Mouse (Mus musculus): ENCODE data around the gene Kctd15.

Kctd15 gene

DNA sequence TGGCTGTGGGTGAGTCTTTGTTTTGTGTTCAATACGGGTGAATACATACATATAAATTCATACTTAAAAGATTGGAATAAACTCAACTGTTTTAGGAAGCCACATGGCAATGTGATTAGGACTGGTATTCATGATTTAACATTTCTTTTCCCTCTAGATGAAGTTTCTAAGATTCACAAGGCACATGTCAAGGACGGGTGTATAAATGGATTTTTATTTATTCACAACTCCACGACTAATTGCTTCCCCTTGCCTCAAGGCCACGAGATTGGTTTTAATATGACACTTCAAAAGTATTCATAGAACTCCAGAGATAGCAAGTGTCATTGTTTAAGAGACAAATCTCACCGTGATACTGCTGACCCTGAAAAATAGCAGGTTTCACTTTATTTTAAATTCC, at the start of gene Kctd15:
TSS of gene Kctd15 (minus strand) at position 101 of the 400 bp plus-strand sequence.
- DNase-seq (ENCODE audit: low spot score): no peak

DNA sequence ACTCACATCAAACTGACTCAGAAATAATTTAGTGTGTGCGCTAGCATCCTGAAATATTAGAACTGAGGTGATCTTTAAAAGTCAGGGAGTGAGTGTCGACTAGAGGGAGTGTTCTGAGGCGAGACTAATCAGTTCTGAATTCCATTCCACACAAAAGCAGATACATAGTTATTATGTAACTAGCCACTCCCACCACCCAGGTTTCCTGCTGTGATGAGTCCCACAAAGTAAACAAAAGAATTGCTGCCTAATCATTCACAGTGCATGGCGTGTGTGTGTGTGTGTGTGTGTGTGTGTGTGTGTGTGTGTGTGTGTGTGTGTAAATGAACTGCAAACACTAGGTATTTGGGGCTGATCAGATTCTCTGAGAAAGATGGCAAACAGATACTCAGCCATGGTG, 47.9 kb upstream of the Kctd15 start:
- DNase-seq (ENCODE audit: low spot score): no peak

DNA sequence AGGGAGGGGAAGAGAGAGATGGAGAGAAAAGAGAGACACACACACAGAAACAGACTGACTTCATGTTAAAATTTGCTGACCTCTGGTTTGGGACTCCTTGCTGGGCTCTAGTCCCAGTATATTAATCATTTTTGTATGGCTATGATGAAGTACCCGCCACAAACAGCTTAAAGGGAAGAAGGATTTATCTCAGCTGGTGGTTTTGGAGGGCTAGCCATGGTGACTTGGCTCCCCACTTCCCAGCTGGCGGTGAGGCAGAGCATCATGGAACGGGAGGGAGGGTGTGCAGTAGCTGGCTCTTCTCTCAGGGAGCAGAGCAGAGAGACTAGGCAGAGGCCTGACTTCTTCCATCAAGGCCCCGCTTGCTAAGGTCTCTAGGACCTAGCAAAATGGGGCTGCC, 46.9 kb upstream of the Kctd15 start:
- no peak for DNase-seq (ENCODE audit: low spot score)

DNA sequence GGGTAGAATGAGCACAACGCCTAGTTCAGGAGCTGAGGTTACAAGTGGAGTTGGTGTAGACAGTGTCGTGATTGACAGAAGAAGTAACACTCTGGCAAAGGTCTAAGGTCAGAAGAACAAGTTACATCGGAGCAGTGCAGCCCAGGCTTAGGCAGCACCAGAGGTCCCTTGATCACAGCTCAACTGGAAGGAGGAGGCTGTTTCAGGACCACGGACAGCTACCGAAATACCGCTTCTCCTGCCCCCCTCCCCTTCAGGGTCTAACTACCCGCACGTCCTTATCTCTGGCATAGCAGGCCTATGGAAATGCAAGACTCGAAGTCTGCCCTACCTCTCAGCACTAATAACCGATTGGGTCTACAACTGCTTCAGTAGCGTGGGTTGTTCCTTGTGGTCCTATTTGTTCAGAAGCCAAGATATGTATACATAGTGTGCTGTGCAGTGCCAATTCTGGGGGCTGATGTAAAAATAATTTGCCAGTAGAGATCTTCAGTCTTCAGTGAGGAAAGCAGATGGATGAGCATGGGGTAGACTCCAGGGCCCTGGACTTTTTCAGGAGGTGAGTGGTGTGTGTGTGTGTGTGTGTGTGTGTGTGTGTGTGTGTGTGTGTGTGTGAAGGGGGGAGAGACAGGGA, 46.3 kb upstream of the Kctd15 start:
- no peak for DNase-seq (ENCODE audit: low spot score)

DNA sequence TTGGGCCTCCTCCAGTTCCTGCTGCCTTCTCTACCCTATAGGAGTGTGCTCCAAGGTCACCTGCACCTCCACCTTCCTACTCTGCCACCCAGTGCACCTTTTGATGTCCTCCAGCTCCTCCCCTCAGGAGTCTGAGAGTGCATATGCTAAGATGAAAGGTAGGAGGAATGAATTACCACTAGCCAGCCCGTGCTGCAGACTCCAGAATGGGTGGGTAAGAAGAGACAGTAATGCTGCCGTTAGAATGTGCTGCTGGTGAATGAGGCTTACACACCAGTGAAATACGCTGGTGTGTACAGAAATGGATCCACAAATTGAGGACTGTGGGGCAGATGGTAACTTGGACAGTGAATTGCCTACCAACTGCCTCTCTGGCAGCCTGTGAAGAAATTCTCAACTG, 43.4 kb upstream of the Kctd15 start:
- DNase-seq (ENCODE audit: low spot score): no peak

DNA sequence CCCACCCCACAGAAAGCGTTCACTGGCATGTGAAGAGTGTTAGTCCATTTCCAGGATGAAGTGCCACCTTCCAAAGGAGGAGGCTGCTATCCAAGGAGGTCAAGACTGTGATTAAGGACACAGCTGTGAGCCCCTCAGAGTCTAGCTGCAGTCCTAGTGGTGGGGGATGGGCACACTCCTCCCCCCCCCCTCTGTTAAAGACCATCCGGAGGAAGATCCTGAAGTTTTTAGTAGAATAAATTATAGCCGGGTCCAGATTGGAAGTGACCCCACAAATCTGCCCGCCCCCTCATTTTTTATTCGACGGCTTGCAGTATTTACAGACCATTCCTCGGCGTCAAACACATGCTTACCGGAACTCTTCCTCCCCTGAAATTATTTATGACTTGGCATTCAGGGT, 41.7 kb upstream of the Kctd15 start:
- no peak for DNase-seq (ENCODE audit: low spot score)

DNA sequence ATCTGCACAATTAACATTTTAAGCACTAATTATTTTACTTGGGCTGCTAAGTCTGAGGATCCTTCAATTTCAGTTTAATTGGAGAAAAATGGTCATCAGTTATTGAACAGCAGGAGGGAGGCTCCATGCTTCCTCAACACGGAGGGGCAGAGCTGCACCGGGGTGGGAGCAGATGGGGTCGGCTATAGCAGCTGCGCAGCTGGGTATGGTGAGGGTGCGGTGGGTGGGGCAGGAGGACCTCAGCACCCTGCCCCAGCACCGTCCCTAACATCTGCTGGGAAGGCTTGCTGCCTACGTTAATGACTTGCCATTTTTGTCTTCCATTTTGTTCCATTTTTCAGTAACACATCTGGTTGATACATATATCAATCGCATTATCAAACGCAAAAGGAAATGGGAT, 39.6 kb upstream of the Kctd15 start:
- DNase-seq (ENCODE audit: low spot score): no peak

DNA sequence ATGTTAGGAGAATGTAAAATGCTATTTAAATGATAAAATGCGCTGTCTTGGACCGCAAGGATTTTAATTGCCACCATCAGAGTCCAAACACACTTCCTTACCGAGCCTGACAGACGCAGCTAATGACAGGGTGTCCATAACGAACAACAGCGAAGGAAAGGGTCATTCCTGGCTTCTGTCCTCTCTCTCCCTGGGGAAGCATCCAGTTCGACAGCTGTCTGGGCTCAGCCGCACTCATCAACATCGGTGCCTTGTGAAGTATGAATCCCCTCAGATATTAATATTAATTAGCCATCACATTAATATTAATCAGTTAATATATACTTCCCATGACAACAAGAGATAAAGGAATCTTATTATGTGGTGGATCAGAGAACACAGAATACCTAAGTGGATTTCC, 38.4 kb upstream of the Kctd15 start:
- DNase-seq (ENCODE audit: low spot score): no peak

- no peak for DNase-seq (ENCODE audit: low spot score)
Observed at GRCm38 (mm10) chr7:34693916-34694315, 37.4 kb upstream of the Kctd15 start.

DNA sequence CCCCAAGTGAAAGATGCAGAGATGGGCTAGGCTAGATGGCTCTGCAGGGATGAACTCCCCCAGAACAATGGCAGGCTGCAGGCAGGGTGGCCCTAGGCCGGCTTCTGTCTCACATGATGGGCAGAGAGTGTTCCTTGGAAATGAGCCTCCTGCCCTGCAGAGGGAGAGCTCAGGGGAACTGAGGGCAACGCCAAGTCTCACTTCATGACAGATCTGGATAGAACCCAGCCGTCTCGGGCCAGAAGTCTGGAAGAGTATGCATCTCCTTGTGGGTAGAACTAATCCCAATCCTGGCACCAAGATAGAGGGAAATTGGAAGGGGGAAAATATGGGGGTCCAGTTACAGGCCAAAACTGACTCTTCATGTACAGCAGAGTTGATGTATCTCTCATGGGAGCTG, 36.5 kb upstream of the Kctd15 start:
- DNase-seq (ENCODE audit: low spot score): no peak

GRCm38 (mm10) chr7:34690111-34690510, 33.6 kb upstream of the Kctd15 start:
- DNase-seq (ENCODE audit: low spot score): no peak

- DNase-seq (ENCODE audit: low spot score): no peak
Observed at GRCm38 (mm10) chr7:34689028-34689427, 32.5 kb upstream of the Kctd15 start.

DNA sequence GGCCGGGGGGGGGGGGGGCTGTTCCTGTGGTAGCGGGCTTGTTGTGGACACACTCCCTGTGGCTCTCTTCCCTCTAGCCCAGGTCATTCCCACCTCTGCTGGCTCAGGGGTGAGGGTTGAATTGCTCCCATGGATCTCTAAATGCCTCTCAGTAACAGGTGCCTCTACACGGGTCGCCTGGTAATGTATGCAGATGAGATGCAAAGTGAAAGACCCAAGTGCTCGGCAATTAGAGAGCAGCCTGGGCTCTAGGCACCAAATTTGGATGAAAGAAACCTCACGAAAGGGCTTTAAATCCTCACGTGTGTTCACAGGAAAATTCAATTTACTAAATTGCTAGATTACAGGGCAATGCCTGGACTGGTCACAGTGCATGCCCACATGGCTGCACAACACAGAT, 29.3 kb upstream of the Kctd15 start:
- no peak for DNase-seq (ENCODE audit: low spot score)

DNA sequence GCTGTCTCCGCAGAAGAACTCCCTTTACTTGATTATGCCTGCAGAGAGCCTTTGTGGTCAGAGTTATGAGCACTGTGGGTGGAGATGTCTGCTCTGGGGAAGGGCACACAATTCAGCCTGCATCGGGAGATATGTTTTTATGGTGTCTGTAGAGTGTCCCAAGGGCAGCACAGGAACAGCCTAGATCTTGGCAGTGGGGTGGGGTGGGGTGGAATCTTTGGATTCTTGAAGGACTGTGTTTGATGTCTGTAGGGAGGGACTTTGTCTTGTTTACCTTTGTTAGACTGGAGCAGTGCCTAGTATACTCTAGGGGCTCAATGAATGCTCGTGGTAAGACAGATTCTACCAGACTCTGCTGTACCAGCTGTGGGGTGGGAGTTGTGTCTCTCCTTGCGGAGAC, 28.6 kb upstream of the Kctd15 start:
- DNase-seq (ENCODE audit: low spot score): no peak

DNA sequence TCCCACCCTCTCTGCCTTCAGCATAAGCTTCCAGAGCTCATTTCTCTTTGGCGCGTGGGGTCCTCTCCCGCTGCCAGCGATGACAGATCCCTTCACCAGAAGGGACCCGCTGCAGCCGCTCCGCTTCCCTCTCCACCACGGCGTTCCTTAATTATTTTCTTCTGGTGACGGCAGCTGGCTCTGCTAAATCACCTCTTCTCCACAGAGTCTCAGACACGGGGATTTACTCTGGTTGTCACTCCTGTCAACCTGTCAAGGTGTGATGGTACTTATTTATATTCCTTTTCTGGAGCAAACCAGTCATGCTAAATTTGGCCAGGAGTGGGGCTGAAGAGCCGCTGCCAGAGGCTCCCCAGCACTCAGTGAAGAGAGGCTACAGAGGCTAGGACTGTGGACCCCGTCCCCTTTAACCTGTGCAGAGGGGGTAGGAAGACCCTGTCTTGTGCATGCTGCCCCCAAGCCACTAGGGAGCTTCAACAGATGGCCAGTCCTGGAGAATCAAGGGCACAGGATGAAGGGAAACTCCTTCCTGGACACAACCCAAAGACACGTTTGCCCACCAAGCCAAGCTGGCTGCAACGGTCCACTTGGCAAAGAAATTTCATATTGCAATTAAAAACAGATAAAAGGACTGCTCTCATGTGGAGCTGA, 24.4 kb upstream of the Kctd15 start:
- DNase-seq (ENCODE audit: low spot score): no peak

DNA sequence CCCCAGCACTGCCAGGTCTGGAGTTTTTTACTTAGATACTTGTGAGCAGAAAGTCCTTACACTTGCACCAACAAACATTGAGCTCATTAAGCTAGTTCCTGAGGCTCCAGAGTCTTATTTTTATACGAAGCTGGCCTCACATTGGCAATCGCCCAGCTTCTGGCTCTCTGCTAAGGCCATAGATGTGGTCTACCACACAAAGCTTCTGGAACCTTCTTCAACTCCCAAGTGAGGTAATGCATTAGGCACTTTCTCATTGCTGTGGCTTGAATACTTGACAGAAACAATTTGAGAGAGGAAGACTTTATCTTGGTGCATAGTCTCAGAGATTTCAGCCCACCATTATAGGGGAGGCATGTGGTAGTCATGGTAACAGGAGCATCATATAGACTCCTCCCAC, 23.4 kb upstream of the Kctd15 start:
- no peak for DNase-seq (ENCODE audit: low spot score)

DNA sequence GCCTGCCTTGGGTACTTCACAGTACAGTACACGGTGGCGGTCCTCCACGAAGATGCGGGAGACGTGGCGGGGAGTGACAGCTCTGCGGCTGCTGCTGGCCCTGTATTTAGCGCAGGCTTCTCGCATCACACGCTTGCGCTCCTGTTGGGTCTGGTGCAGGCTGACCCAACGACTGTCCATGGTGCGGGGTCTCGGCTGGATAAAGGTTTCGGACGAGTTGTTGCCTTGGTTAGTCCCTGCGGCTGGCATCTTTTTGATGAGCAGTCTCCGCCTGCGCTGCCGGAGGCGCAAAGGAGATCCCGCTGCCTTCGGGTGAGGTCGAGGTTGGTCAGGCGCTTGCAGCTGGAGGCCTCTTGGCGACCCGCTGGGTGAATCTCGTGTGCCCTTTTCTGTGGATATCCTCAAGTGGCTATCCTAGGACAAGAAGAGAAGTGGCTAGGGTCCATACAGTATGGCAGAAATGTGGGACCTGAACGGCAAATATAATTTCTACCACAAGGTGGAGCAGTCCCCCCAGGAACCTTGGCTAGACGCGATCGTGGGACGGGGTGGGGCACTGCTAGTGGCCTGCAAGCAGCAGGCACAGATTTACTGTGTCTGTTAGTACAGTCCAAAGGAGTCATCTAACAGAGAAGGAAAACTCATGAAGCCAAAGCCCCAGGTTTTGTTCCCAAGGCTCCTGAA, 19.4 kb upstream of the Kctd15 start:
- peak; percentile 86 for DNase-seq (ENCODE audit: low spot score)

DNA sequence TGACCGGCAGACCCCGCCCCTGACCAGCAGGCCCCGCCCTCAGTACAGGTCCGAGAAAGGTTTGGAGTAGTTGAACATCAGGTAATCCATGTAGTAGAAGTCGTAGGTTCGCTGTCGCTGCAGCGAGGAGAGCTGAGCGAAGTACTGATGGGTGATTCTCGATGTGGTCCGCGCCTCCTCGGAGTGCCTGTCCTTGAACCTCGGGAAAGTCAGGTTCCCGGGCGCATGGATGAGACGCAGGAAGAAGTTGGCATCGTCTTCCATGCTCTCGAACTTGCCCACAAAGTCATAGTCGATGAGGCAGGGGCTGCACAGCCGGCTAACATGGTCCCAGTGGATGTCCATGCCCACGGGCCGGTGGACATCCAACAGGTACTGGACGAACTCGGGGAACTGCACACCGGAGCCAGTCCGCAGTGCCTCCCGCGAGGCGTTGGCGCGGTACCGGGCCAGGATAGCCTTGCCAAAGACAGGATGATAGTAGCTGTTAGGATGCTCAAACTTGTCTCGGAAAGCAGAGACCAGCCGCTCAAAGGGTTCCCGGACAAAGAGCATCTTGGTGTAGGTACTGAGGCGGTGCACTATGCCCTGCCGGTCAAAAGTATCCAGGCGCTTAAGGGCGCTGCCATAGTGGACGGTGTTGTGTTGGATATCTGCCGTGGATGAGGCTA, 18.7 kb upstream of the Kctd15 start:
- no peak for DNase-seq (ENCODE audit: low spot score)

DNA sequence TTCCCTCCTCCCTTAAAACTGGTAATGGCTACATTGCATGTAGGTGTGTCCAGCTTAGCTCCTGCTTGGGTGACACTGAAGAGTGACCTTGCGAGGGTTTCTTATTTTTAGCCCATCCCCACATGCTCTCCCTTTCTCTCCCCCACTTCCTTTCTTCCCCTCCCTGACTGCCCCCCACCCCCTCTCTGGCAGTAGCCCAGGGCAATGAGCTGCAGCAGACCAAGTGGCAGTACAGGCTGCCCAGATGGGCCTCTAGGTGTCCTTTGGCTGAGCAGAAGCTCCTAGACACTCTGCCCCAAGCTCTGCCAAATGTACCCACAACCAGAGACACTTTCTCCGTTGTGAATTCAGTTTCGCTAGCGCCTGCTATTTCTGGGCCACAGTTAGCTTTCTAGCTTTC, 16.4 kb upstream of the Kctd15 start:
- no peak for DNase-seq (ENCODE audit: low spot score)

DNA sequence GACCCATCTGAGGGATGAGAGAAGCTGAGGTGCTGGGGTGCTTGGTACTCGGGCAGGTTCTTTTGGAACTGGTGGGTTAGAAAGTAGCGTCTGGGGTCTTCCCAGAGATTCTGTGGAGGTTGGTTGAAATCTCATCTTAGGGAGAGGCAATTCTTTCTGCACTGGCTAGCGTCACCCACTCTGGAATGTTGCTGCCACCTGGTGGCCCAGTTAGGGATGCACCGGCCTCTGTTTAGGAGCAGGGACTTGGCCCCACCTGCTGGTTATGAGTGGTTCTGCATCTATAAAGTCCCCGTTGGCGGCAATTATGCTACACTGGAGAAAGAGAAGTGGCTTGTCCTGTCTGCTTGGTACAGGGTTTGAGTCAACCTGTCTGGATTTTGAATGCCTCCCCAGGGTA, 15.4 kb upstream of the Kctd15 start:
- DNase-seq (ENCODE audit: low spot score): peak; percentile 94

- DNase-seq (ENCODE audit: low spot score): no peak
Observed at GRCm38 (mm10) chr7:34670778-34671177, 14.2 kb upstream of the Kctd15 start.

DNA sequence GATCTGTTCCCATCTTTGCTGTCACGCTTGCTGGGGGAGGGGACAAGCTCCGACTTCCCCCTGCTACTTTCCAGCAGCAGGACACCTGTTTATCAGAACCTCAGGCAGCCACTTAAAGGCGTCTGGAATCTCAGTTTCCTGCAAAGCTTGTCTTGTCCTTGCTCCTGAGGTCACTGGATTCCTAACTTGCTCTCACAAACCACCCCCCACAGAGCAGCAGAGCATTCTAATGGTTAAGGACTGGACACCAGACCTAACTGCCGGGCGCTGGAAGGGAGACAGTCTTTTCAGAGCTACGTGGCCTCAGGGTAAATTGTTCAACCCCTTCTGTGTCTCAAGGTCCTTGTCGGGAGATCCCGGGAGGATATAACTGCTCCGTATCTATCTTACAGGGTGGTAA, 12.8 kb upstream of the Kctd15 start:
- no peak for DNase-seq (ENCODE audit: low spot score)

- DNase-seq (ENCODE audit: low spot score): no peak
Observed at GRCm38 (mm10) chr7:34667874-34668273, 11.3 kb upstream of the Kctd15 start.

Measured in layer of hippocampus, adult 11-12 months (tissue).